Mouse (Mus musculus) kidney, adult 9 months (tissue): ENCODE results near the gene Myh11.
A peak's percentile ranks its signal among the peaks of the same experiment; 100 is the strongest.
"Not testable (repeated sequence)": the region's sequence is repeated elsewhere in the genome, so short reads cannot be mapped to it uniquely, and the experiment has no call there.

Experiments
- DNase-seq: peaks from one replicate; pipeline ENCODE4 v3.0.0; 2022

Gene Myh11

GRCm38 (mm10) chr16:14160941-14161340 is 130.2 kb downstream of the Myh11 start:
- DNase-seq = no peak

GRCm38 (mm10) chr16:14159746-14160131 is 131.4 kb downstream of the Myh11 start:
- DNase-seq = peak; percentile 93

GRCm38 (mm10) chr16:14158936-14159745 is 132.0 kb downstream of the Myh11 start:
- peak; percentile 99 for DNase-seq

GRCm38 (mm10) chr16:14158536-14158935 is 132.6 kb downstream of the Myh11 start:
- DNase-seq = no peak

- no peak for DNase-seq
Observed at GRCm38 (mm10) chr16:14156312-14156711, 134.9 kb downstream of the Myh11 start.

- DNase-seq = not testable (repeated sequence)
Observed at GRCm38 (mm10) chr16:14155638-14156037, 135.5 kb downstream of the Myh11 start.

- DNase-seq = no peak
Observed at GRCm38 (mm10) chr16:14151718-14152117, 139.5 kb downstream of the Myh11 start.

- DNase-seq = no peak
Observed at GRCm38 (mm10) chr16:14147712-14148111, 143.5 kb downstream of the Myh11 start.
